Mouse (Mus musculus) liver, postnatal 0 days (tissue): ENCODE measurements around the gene Rad51ap2.

ENCODE experiments used
- CTCF ChIP-seq: sonication (generic); IDR thresholded peaks from 2 replicates; pipeline ENCODE4 v1.5.1; 2016; ENCODE audit warnings: antibody characterized with exemption, low read depth
- EP300 ChIP-seq: IDR thresholded peaks from 2 replicates; pipeline ENCODE4 v1.6.1; 2016; ENCODE audit warnings: antibody characterized with exemption, low read depth, mild to moderate bottlenecking

DNA sequence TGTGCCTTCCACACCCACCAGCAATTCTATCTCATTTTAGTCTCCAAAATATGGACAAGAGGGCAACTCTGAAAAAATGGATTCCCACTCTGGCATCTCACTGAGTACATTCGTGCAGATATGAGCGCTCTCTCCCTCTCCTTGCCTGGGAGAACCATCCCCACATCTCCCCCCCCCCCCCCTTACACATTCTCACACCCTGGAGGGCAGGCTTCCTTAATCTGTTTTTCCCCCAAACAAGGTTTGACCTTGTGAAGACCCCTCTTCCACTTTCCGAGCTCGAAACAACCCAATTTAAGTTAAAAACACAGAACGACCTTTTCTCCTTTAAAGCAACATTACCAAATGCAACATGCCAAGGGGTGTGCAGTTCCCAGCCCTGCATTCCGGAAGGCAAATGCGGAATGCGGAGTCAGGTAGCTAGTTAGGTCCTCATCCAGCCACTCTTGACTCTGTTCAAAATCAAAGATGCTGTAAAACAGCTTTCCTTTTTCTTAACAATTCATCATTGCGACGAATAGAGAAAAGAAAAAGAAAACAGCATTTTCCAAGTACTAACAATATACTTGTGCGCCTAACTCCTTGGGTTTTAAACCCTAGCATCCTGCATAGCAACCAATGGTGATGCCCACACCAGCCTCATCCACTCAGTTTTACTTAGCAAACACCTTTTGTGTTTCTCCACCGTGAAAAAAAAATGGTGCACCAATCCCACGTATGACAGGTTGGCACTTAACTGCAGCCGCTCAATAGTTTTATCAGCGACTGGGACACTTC, 20.4 kb upstream of the Rad51ap2 start:
- TF ChIP-seq EP300 (no peak), CTCF (no peak)
